Mouse (Mus musculus): Measurements from ENCODE around the gene Hlx. TPM values are rescaled to one million over a fixed set of nuclear protein-coding genes. Genes with fewer than 3 reads are reported as not detected.

Gene Hlx
- total RNA-seq, 4 experiments from 2014 or later, result 0.76 to 4.5 (median 1.9) TPM

DNA sequence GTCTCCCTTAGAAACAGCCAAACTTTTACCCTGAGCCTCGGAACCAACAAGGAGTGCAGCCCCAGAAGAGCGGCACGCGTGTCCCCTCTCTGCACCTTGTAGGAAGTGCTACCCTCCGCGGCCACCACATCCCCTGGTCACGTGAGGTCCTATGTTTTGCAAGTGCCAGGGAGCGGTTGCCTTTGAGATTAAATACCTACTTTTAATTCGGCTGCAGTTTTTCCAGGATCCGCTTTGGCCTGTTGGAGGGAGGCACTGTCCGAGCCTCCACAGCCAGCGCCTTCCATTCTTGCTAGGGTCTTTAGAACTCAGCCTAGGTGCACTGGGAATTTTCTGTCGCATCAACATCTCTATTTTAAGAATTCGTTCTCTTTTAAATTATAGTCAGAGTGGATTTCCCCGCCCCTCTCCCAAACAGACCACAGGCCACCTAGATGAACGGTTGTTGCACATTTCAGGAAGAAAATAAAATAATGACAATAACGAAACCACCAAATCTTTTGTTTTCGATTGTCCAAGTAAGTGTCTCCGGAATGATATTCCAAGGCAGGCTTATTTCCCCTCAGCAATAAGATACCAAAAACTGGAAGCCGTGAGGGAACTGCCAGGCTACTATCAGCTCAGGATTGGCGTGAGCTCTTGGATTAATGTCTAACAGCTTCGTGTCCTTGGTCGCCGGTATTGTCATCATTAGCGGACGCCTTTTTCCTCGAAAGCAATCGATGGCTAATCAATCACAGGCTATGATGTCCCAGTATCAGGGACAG is 1.1 kb upstream of the Hlx start:
- DNase-seq (ENCODE audit: low spot score in 2 of 2), result no peak

DNA sequence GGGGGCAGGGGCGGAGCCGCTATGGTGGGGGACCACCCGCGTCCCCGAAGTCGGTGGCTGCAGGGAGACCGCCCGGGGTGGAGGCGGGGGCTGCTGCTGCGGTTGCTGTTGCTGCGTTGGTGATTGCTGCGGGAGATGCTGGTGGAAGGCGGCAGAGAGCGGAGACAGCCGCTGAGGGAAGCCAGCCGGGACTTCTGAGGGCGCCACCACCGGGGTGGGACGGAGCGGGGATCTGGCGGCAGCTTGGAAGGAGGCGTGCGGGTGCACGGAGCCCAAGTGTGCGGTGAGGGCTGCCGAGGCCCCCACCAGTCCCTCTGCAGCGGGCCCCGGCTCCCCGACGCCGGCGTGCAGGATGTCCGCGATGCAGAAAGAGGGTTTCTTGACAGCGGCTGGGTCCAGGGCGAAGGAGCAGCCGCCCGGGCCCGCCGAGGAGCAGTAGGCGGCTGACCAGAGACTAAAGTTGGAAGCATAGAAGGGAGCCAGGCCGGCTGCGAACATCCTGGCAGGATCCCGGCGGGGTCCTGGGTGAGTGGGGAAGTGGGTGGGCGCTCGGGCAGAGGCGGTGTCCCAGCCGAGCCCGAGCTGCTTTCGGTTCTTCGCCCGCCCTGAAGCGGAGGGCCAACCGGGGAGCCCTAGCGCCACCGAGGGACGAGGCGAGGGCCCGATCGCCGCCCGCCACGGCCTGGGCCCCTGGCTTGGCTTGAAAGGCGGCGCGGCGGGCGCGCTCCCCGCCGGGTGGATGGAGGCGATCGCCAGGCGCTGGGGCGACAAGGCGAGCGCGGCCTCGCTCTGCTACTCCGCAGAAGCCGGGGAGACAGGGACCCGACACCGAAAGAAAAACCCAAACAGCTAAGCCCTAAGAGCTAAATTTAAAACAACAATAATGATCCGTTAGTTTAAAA is 524 bp downstream of the Hlx start:
- DNase-seq (ENCODE audit: low spot score in 2 of 2), result no peak

GRCm38 (mm10) chr1:184731091-184731640 is 1.3 kb downstream of the Hlx start:
- DNase-seq (ENCODE audit: low spot score in 2 of 2), result no peak

DNA sequence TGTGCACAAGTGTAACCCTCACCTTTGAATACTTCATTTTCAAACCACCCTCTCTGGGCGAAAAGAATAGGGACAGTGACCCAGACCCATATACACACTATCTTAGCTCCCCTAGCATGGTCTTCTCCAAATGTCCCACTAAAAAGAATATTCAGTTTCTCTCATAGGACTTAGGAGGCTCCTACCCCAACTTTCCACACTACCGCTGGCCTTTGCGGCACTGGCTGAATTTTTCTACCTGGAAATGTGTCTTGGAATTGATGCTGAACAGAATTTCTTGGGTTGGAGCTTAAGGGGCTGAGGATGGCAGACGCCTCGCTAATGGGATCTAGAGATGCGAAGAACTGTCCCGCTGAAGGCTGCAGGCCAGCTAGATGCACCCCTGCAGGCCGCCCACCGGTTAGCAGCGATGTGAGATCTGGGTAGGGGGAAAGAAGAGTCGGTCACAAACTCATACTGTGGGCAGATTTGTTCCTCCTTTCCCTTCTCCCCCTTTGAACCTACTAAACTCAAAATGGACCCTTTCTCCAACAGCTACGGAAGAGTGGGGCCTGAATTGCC is 1.9 kb downstream of the Hlx start:
- no peak for DNase-seq (ENCODE audit: low spot score in 2 of 2)

DNA sequence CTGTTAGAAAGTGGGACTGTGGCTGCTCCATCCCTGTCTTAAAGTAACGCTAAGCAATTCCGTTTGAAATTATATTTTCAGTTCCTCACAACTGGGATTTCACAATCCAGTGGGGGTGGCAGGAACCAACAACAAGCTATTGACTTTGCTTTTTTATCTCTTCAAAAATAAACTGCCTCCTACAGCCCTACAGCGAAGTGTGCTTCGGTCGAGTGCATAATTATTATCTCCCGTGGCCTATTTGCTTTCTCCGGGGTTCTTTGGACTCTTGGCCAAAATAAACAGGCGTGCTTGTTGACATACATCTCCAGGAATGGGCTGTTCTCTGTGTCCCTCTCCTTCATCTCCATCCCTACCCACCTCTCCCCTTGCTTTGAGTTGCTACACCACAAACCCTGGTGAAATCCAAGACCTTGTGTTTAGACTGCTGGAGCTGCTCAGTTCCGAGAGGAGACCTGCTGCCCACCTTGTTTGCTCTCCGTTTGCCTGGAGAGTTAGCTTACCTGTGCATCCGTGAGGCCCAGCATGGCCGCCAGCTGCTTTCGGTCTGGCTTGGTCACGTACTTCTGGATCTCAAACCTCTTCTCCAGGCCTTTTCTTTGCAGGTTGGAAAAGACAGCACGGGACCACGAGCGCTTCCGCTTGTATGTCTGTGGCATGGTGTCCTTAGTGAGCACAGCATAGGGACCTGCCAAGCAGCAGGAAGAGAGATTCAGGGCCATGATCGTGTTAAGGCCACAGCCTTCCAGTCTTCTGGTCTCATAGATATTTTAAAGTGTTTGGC is 2.9 kb downstream of the Hlx start:
- no peak for DNase-seq (ENCODE audit: low spot score in 2 of 2)

- no peak for DNase-seq (ENCODE audit: low spot score in 2 of 2)
Measured at GRCm38 (mm10) chr1:184728561-184729115, 3.8 kb downstream of the Hlx start.

GRCm38 (mm10) chr1:184727401-184728265 is 4.8 kb downstream of the Hlx start:
- no peak for DNase-seq (ENCODE audit: low spot score in 2 of 2)

GRCm38 (mm10) chr1:184726576-184727300 is 5.7 kb downstream of the Hlx start:
- no peak for DNase-seq (ENCODE audit: low spot score in 2 of 2)

DNA sequence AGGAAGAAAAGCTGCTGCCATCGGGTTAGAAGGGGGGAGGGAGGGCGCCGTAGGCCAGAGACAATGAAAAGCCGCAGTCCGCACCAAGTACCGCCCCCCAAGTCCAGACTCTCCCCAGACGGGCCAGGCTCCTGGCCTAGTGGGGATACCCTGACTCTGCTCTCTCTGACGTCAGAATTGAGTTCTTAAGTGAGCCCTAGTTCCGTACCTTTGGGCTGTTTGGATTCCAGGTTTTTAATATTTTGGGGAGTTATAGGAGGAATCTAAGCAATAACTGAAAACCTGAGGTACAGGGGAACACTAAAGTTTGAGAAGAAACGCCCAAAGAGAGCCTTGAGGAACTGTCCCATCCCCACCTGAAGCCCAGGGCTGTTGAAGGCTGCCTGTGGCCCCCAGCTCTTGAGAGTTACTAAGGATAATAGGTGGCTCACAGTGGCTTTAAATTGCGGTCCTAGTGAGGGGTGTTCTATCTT is 7.1 kb downstream of the Hlx start:
- no peak for DNase-seq (ENCODE audit: low spot score in 2 of 2)

DNA sequence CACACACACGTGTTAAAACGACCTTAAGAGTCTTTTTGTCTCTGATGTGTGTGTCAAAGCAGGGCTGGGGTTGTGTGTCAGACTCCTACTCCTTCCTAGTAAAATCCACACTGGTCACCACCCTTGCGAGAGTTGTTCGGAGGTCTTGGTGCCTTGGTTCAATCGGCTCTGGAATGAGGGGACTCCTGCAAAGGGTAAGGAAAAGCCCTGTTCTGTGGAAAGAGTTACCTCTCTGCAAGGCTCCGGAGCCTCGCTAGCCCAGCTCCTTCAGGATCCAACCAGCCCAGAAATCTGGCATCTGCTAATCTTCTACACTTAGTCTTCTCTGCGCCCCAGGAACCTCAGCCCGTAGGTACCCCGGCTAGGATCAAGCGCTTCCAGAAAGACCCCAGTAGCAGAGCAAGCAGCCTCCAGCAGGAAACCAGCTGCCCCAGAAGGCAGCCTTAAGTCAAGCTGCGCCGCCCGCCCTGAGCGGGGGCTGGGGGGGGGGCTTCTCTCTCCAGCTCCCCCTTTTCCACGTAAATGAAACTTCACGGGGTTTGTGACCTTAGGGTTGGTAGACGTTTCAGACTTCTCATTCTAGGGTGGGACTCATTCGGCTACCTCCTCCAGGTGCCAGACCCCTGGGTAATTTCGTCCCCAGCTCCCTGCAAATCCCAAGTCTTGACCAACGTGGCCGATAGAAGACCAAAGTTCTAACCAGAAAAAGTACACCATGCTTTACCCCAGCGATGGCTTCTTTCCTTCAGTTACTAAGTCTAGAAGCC is 7.7 kb downstream of the Hlx start:
- no peak for DNase-seq (ENCODE audit: low spot score in 2 of 2)

DNA sequence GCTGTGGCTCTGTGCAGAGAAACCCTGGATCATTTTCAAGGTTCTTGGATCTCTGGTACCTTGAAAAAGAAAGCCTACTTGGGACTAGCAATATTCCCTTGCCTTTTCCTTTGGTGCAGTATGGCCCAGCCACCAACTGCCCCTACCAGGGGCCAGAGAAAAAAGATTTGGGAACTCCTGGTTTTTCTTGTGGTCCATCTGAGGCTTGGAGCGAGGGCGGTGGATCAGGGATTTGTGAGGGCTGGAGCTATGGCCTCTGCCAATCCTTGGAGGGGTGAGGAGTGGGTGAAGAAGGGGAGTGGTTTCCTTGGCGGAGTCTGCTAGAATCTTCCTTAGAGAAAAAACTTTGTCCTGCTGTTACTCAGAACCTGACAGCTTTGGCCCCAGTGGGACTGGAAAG is 8.5 kb downstream of the Hlx start:
- no peak for DNase-seq (ENCODE audit: low spot score in 2 of 2)

GRCm38 (mm10) chr1:184721121-184721520 is 11.3 kb downstream of the Hlx start:
- DNase-seq (ENCODE audit: low spot score in 2 of 2), result no peak

DNA sequence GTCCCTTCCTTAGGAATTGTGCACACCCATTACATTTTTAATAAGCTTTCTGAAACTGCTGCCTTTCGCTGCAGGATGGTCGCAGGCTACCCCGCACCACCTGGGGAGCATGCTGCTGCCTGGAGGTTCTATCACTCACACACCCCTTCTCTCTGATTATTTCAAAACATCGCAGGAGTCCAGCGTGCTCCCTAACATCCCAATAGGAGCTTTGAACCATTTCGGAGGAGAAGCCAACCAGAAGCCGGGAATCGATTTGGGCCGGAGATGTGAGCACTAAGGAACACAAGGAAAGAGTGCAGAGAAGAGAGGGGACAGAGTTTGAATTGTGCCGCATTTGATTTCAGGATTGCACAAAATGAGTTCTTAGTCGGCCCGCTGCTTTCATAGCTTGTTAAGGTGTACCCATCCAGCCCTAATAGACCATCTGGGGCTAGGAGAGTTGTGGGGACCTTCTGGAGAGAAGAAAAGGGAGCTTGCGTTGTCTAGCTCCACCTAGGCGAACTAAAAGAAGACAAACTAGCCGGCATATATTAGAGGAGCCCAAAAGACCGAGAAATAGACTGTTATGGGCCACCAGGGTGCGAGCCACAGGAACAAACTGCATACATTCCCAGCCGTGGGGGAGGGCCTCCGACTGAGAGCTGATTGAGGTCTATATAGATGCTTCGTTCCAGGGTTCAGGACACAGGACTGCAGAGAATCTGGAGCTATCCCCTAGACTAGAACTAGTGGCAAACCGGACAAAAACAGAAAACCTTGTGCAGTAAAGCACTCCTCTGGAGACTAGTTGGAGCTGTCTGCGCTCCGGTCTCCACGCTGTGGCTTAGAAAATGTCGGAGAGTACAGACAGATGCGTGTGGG is 12.0 kb downstream of the Hlx start:
- DNase-seq (ENCODE audit: low spot score in 2 of 2), result no peak

- no peak for DNase-seq (ENCODE audit: low spot score in 2 of 2)
Measured at GRCm38 (mm10) chr1:184718261-184719120, 13.9 kb downstream of the Hlx start.

DNA sequence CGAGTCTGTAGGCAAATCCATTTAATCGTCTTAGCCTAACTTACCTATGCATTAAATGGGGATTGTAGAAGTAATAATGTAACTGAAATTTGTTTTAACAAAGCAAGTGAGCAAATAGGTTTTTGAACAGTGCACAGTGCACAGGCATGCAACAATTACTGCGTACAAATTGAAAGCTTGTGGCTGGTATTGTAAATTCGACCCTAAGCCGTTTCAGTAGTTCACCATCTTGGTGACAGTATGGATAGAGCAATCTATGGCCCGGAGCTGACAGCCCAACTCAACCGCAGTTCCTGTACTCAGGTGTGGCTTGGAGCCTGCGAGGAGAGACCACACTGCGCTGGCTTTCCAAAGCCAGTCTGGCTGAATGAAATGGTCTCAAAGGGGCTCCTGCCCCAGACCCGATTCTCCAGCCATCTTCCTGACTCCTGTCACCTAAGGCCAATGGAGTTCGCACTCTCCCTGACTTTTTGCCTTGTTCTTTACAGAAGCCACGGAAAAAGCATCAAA is 14.7 kb downstream of the Hlx start:
- DNase-seq (ENCODE audit: low spot score in 2 of 2), result no peak

DNA sequence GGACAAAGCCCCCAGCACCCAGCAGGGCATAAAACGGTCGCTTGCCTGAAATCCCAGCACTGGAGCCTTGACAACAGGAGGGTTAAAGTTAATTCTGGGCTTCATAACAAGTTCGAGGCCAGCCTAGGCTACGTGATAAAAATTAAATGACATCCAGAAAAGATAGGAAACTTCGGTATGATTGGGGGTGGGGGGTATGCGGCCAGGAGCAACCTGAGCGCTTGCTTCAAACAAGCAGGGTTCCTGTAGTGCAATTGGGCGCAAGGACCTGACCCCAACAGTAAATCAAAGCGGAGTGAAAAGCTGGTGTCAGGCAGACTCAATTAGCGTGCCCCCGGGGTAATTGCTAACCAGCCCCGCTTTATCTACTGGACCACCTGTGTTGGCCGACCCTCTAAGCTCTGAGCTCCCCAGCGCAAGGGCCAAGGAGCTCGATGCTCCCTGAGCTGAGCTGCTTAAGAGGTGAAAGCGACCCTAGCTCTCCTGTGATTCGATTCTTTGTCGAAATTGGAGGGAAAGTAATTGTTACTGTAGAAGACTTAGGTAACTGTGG is 15.3 kb downstream of the Hlx start:
- DNase-seq (ENCODE audit: low spot score in 2 of 2), result no peak
